Mouse (Mus musculus) heart, postnatal 0 days (tissue): Measurements from ENCODE around the gene Clec4g.

Source experiments
- CTCF ChIP-seq: IDR thresholded peaks from 2 replicates; pipeline ENCODE4 v1.5.1; 2016; ENCODE audit warnings: antibody characterized with exemption, control low read depth, low read depth
- EP300 ChIP-seq: IDR thresholded peaks from 2 replicates; pipeline ENCODE4 v1.6.1; 2016; ENCODE audit warnings: antibody characterized with exemption, low read depth

DNA sequence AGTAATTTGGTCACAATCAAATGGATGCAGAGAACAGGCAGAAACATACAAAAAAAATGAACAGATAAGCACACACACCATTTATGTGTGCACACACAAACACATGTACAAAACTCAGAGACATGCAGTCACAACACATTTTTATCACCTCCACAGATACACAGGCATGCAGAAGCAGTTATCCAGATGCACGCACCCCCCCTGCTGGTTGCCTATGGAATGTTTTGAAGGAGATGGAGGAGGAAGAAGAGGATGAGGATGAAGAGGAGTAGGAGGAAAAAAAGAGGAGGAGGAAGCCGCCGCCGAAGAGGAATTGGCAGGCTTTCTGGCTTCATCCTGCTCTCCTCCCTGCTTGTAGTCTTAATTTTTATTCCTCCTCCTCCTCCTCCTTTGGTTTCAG, 14.7 kb downstream of the Clec4g start:
- TF ChIP-seq CTCF, result peak; percentile 44
- TF ChIP-seq EP300, result no peak
